Mouse (Mus musculus): ENCODE results near the gene Olfr902.

- no peak for TF ChIP-seq CTCF (IDR thresholded peaks at IDR 0.05; ENCODE audit: borderline replicate concordance, insufficient read depth, low read length)
- TF ChIP-seq POLR2A (IDR thresholded peaks at IDR 0.05; ENCODE audit: low read depth, low read length): no peak
Observed at GRCm38 (mm10) chr9:38429155-38429554, 18.3 kb upstream of the Olfr902 start, which contains the start of gene Olfr901.

Data from embryonic fibroblast, embryonic 13.5 days (primary cell).